Mouse (Mus musculus) heart, postnatal 36 days (tissue): ENCODE measurements around the gene Cd3eap. TPM values are rescaled to one million over a fixed set of nuclear protein-coding genes. Genes with fewer than 3 reads are reported as not detected.

Source experiments
- DNase-seq, 2 experiments: peaks; one replicate each; pipeline ENCODE4 v3.0.0; 2021 to 2022
- intact Hi-C: fragments of 180-260 bp; cut with DNase I; formaldehyde crosslinking; loops from one replicate; pipeline ENCODE4 v1.15.1; 2025
- total RNA-seq, 2 experiments: library from RNA; stranded (reverse); gene quantifications; 2 replicates each; pipeline ENCODE4 v1.2.3; 2021

Cd3eap gene
- total RNA-seq: 10 to 100 TPM; 10.4 to 11.2 TPM

DNA sequence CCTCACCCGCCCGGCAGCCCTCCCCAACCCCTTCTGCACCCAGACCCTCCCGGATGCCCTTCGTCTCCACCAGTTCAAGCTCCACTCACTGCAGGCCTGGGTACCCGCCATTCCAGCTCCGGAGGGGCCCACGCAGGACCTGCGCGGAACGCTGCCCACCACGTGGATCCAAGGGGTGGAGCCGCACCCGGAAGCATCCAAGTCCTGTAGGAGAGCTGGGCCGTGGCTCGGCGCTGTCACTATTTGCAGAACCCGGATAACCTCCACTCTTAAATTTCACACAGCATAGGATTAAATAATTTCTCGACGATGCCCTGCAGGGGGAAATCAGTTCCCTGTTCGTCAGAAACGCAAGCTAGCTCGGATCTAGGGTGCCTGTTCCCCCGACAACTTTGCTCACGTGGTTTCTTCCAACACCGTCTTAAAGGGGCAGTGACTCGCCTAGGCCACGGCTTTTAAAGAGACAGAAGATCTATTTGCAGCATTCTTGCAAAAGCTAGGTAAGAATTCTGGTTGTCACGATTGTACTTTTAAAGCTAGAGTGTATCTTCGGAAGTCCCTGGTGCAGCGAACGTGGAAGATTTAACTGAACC is at the start of gene Cd3eap, which contains the start of gene Ppp1r13l:
Cd3eap (minus strand) TSS at position 185 of the 593 bp plus-strand sequence.
Ppp1r13l (plus strand) TSS at position 451 of the 593 bp plus-strand sequence.
- intact Hi-C loops: loop anchor here (5.0 kb wide), 1 partner anchor 122 kb away; no protein-coding TSS in a partner anchor
- DNase-seq: peak; percentile 87 to 92

DNA sequence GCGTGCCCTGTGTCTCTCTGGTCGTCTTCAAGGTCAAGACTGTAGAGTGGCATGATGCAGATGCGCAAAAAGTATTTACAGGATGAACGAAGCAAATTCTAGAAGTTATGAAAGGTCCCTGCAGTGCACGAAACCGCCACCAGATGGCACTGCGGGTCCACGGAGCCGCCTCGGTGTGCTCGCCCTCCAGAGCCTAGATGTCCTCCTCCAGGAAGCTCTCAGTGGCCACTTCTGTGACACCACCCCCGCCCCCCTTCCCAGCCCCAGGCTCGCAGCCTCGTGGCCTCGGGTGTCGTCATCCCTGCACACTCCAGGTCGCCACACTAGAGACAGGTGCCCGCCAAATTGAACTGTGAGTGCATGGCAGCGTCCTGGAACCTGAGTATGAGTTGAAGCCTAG is 46.1 kb upstream of the Cd3eap start:
- DNase-seq: peak; percentile 81 to 94
- intact Hi-C loops: loop anchor here (5.0 to 10.0 kb wide), 4 partner anchors 97 to 299 kb away; no protein-coding TSS in a partner anchor

DNA sequence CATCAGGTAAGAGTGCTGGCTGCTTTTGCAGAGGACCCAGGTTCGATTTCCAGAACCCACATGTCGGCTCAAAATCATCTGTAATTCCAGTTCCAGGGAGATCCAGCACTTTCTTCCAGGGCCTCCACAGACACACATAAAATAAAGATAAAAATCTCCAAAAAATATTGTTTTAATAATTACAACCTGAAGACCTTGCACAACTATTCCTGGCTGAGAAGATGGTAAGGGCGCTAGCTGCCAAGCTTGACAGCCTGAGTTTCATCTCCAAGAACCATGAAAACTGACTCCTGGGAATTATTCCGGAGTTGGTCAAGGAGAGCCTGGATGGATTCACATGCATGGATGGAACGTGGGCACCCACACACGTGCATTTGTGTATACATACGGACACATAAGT is 45.2 kb upstream of the Cd3eap start, which contains the start of gene Ckm:
Ckm (plus strand) TSS at position 301 of the 400 bp plus-strand sequence.
- intact Hi-C loops: loop anchor here (10.0 kb wide), 1 partner anchor 300 kb away; no protein-coding TSS in a partner anchor
- no peak for DNase-seq

DNA sequence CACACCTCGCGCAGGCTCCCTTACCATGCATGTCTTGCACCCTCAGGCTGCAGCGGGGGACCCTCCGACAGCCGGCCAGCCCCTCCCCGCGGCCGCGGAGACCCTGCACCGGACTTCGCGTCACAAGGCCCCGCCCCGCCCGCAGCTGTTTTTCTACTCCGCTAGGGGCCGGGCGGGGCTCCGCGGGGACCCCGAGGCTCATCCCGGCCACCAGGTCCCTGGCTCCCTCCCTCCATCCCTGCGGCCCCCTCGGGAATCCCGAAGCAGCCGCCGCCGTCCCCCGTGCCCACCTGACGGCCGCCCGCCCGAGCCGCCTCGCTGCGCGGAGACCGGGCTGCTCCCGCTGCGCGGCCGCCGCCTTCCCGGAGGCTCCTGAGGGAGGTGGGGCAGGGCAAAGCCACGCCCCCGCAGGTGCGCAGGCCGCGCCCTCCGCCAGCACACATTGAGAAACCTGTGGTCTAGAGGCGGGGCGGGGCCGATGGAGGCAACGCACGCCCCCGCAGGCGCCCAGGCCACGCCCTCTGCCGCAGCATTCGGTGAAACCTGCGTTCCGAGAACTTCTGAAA is 44.5 kb upstream of the Cd3eap start, which contains the start of gene Klc3:
Klc3 (minus strand) TSS at position 374 of the 566 bp plus-strand sequence.
- DNase-seq: peak; percentile 31 to 36
- intact Hi-C loops: loop anchor here (10.0 kb wide), 1 partner anchor 301 kb away; no protein-coding TSS in a partner anchor

DNA sequence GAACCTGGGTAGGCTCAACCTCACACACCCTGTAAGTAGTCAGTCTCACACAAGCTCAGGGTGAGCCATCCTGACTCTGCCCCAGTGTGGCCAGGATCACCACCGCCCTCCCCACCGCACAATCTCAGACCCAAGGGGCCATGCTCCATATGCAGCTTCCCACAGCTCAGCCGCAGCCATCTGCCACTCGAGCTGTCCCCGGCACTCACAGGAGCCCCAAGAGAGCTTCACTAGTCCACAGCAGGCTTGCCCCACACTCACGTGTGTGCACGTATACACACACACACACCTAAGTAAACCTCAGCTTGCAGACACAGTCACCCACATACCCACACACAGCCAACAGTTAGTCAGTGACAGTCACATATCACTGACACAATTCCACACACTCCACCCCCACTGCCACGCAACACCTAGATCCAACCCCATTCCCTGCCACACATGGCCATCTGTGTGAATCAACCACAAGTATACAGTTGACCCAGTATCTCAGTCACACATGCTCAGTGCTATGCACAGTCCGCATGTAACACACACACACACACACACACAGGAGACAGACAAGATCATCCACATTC is 43.3 kb upstream of the Cd3eap start:
- intact Hi-C loops: loop anchor here (10.0 kb wide), 1 partner anchor 302 kb away; no protein-coding TSS in a partner anchor

DNA sequence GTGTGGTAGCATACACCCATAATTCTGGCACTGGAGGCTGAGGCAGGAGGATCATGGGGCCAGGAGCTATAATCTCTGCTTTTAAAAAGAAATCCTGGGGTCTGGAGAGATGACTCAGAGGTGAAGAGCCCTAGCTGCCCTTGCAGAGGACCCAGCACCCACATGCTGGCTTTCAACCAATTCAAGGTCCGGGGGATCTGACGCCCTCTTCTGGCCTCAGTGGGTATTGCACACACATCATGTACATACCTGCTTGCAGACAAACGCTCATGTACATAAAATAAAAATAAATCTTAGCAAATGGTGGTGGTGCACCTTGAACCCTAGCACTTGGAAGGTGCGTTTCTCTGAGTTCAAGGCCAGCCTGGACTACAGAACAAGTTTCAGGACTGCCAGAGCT is 41.7 kb upstream of the Cd3eap start:
- intact Hi-C loops: loop anchor here (10.0 kb wide), 1 partner anchor 304 kb away; no protein-coding TSS in a partner anchor

More for the DNA sequence above, 43.3 kb upstream of the Cd3eap start:
- DNase-seq: no peak

DNA sequence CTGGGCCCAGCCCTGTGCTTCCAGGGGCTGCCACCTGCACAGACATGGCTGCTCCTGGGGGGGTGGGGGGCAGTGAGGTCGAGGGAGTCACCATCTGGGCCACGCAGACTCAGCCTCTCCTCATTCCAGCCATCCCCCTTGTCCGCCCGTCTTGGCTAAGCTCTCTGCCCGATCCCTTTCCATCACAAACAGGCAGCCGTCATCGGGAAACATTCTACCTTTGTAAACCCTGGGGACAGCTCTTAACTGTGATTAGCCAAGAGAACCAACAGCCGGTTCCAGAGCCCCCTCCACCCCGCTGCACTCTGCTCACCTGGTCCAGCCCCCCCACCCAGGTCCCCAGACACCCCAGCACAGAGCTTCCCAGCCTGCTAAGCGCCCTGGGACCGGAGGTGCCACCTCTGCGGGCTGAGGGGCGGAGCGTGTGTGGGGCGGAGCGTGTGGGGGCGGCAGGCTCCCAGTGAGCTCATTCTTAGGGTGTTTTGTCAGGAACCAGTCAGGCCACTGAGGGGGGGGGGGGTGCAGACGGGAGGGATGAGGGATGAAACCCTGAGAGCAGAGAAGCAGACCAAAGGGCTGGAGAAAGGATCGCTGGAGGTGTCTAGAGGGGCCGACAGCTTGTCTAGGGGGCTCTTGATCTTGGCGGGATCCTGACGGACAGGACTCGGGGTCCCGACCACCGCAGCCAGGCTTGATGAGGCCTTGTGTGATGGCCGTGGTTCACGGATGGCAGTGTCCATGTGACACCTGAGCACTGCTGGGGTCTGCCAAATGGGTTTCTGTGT is 40.4 kb upstream of the Cd3eap start:
- DNase-seq: peak in 1 of 2 experiments; percentile 45
- intact Hi-C loops: loop anchor here (10.0 kb wide), 1 partner anchor 305 kb away; no protein-coding TSS in a partner anchor

More for the DNA sequence above, 41.7 kb upstream of the Cd3eap start:
- no peak for DNase-seq

DNA sequence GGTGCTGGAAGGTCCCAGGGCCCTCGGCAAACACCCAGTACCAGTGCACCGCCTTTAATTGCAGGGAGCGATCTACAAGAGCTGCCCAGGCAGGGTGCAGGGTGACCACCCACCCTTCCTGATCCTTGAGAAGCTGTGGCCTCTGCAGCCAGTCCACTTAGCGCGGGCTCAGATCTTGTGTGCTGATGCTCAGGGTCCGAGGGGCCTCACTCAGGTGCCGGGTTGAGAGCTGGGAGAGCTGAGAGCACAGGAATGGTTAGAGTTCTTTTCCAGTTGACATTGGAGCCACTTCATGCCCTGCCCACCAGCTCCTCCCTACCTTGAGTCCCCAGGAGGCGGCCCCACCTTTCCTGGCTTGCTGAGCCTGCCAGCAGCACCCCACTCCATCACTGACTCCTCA is 35.2 kb upstream of the Cd3eap start:
- intact Hi-C loops: no loop called here
- no peak for DNase-seq

DNA sequence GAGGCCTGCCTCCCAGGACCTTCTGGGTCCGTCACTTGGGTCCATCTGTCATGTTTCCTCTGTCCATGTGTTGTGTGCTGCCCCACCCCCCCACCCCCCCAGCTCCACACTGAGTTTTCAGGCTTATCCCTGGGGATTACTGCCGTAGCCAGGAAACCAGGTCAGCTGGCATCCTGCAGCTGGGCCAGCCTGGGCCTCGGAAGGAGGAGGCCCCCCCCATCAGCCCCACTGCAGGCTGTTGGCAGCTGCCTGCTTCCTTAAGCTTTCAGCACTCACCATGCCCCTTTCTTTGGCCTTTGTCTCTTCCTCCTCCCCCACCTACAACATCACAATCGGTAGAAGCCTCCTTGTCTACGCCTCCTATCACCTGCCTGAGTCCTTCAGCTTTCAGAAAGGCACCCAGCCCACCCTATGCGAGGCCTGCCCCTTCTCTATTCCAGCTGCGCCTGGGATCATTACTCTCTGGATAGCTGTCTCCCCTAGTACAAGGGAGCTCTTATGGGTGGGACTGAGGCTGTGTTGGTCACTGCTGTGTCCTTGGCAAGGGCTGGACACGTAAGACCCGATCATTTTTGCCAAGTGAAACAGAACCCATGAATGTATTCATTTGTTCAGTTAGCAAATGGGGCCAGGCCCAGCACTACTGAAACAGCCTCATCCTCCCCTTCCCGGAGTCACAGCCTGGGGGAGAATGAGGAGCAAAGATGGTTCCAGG is 29.6 kb upstream of the Cd3eap start:
- no peak for DNase-seq
- intact Hi-C loops: no loop called here

DNA sequence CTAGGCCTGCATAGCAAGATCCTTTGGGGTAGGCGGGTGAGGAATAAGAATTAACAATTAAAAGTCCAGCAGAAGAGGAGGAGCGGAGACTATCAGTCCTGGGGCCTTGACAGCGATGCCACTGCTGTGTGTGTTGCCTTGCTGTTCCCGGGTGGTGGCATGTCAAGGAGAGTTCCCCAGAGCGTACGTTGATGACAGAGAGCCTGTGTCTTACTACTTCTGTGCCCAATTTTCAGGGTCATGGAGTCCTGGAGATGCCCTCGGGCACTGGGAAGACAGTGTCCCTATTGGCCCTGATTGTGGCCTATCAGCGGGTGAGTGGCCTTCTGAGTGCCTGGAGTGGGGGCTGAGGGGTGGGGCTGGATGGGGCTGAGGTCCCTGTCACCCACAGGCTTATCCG is 24.4 kb upstream of the Cd3eap start:
- DNase-seq: no peak
- intact Hi-C loops: no loop called here

DNA sequence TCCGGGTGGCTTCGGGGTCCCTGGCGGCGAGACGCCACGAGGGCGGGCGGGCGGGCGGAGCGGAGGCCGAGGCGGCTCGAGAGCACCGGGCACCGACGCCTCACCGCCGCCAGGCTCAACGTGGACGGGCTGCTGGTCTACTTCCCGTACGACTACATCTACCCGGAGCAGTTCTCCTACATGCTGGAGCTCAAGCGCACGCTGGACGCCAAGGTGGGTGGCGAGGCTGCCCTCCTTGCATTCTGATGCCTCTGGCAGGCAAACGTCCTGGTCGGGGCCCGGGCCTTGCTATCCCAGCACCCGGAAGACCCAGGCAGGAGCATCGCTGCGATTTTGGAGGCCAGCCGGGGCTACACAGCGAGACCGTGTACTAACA is 22.9 kb upstream of the Cd3eap start:
- intact Hi-C loops: no loop called here
- no peak for DNase-seq

DNA sequence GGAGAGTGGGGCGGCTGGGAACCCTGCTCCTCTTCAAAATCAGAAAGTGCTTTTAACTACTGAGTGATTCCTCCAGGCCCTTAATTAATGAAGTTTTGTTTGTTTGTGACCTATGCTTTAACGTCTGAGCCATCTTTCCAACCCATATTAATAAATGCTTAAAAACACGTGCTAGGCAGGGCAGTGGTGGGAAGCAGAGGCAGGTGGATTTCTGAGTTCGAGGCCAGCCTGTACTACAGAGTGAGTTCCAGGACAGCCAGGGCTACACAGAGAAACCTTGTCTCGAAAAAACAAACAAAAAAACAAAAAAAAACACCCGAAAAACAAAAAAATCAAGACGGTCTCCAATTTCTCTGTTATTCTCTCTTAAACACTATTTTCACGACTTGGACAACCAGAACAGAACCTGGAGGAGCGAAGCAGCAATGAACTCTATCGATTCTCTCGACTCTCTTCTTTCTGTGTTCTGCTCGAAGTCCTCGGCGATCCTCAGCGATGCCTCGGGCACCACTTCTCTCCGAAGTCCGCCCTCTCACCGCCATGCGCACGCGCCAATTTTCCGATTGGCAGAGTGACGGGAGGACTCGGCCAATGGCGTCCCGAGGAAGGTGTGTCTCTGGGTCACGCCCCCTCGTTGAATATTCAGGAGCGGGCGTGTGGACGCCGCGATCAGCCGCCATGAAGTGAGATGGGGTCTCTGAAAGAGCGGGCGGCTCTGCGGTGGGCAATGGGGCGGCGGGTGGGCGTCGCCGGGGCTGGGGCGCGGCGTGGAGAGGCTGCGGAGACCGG is 22.3 kb upstream of the Cd3eap start, which contains the start of gene Ercc2:
Ercc2 (plus strand) TSS at position 634 of the 789 bp plus-strand sequence.
- intact Hi-C loops: no loop called here
- peak; percentile 99 for DNase-seq

DNA sequence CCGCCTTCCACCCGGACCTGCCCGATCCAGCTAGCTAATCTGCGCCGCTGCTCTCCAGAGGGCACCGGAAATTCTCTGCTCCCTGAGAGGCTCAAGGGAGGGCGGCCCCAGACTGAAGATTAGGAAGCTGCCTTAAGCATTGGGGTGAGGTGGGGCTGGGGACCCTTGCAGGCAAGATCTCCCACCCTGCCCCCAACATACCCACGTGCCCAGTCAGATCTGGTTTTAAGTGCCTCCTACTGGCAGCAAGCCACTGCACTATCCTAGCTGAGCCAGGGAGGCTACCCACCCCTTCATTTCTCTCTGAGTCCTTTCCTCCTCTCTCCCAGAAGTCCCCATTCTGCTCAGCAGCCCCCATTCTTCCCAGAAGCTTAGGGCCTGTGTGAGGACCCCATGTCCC is 18.8 kb upstream of the Cd3eap start:
- intact Hi-C loops: no loop called here
- no peak for DNase-seq

DNA sequence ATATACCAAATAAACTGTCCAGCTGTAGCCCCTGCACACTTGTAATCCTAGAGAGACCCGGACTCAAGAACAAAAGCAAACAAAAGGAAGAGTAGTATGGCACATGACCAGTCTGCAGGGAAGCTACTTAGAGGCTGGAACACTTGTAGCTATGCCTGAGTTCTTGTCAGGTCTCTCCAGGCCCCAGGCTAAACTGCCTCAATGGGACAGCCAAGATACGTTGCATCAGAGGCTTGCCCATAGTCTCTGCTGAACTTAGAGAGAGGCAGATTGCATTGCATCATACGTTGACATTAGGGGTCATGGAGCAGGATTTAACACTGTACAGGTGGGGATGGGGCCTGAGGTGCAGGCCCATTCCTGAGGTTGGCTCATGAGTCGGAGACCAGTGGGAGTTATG is 16.7 kb upstream of the Cd3eap start:
- intact Hi-C loops: no loop called here
- no peak for DNase-seq

DNA sequence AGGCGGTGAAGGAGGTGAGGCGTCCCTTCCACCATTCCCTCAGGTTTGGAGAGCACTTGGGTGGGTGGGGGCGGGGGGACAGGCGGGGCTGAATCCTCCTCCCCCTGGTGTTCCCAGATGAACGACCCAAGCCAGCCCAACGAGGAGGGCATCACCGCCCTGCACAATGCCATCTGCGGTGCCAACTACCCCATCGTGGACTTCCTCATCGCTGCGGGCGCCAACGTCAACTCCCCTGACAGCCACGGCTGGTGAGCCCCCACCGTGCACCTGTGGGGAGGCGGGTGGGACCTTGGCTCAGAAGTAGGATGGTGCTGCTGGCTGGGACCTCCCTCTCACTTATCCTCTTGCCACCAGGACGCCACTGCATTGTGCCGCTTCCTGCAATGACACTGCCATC is 16.1 kb upstream of the Cd3eap start:
- no peak for DNase-seq
- intact Hi-C loops: no loop called here

DNA sequence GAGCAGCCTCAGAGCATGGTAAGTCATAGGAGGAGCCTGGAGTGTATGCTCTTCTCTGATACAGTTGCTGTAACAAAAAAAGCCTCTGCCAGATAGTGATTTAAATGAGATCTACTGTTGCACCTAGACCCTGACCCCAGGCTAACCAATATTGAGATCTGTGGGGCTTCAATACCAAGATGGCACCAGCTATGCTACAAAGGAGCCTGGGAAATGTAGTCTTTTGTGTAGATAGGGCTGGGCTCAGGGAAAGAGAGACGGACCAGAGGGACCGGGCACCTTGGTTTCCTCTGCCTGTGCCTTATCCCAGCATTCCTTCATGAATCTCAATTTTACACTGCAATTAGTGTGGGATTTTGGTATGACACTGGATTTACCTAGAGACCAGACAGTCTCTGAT is 14.1 kb upstream of the Cd3eap start:
- no peak for DNase-seq
- intact Hi-C loops: no loop called here

DNA sequence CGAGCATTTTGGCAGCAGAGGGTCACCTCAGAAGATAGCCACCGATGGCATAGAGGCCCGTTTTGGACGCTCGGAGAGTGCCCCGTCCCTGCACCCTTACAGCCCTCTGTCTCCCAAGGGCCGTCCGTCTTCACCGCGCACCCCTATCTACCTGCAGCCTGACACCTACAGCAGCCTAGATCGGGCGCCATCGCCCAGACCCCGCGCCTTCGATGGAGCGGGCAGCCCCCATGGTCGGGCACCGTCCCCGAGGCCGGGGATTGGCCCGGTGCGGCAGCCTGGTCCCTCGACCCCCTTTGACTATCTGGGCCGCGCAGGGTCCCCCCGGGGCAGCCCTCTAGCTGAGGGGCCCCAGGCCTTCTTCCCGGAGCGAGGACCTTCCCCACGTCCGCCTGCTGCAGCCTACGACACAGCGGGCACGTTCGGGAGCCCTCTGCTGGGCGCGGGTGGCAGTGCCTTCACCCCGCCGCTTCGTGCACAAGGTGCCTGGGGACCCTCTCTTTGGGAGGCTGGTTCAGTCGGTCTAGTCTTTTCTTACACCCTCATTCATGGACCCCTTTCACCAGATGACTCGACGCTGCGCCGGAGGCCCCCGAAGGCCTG is 10.6 kb upstream of the Cd3eap start:
- peak; percentile 58 to 71 for DNase-seq
- intact Hi-C loops: no loop called here

DNA sequence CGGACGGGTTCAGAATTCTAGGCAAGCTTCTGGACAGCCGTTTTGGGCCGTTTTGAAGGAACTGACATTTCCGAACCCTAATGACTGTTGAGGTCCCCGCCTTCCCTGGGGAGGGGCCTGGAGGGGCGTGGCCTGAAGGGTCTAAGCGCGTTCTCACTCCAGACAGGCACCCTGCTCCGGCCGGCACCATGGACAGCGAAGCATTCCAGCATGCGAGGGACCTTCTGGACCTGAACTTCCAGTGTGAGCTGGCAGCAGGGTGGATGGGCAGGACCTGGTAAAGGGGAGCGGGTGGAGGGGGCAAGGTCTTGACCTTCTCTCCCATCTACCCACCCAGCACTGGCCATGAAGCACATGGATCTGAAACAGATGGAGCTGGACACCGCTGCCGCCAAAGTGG is 9.1 kb upstream of the Cd3eap start:
- DNase-seq: peak in 1 of 2 experiments; percentile 38
- intact Hi-C loops: no loop called here

DNA sequence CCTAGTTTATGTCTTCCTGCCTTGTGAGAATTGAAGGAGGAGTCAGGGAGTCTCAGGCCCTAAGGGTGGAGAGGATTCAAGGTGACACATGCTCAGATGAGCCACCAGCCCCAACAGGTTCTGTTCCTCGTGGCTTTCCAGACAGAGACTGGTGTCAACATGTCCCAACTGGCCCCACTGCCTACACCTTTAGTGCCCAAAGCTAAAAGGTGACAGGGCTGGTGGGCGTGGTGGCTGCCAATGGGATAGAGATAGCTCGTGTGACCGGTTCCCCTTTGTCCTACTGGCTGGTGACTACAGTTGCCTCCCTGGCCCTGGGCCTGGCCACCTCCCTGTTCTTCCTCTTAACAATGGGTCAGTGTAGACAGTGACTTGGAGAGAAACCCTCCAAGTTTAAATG is 6.1 kb upstream of the Cd3eap start:
- DNase-seq: no peak
- intact Hi-C loops: loop anchor here (2.0 kb wide), 1 partner anchor 65 kb away; no protein-coding TSS in a partner anchor
